Mouse (Mus musculus) embryonic fibroblast, embryonic 13.5 days (primary cell): ENCODE measurements around the gene Stap2. TPM values are rescaled to one million over a fixed set of nuclear protein-coding genes. Genes with fewer than 3 reads are reported as not detected.

Source experiments
- H3K27ac ChIP-seq: 2 replicates; pipeline ENCODE4 v1.5.1; 2012; ENCODE audit warnings: low read length, control low read depth, inconsistent platforms; ENCODE audit not compliant: insufficient read depth
- H3K4me1 ChIP-seq: 2 replicates; pipeline ENCODE4 v1.6.1; 2011; ENCODE audit warnings: low read length; ENCODE audit not compliant: control insufficient read depth, insufficient read depth
- H3K4me3 ChIP-seq: 2 replicates; pipeline ENCODE4 v1.5.1; 2011; ENCODE audit warnings: mild to moderate bottlenecking, control low read depth, low read length; ENCODE audit not compliant: insufficient read depth
- CTCF ChIP-seq: IDR thresholded peaks from 2 replicates; pipeline ENCODE4 v1.5.1; 2011; ENCODE audit warnings: mild to moderate bottlenecking, control low read depth, low read length, moderate library complexity, borderline replicate concordance; ENCODE audit not compliant: insufficient read depth
- POLR2A ChIP-seq: IDR thresholded peaks from 2 replicates; pipeline ENCODE4 v1.6.1; 2011; ENCODE audit warnings: low read depth, mild to moderate bottlenecking, control low read depth, low read length, moderate library complexity
- polyA plus RNA-seq: library from polyadenylated mRNA; stranded (reverse); fragments of >200 nt; gene quantifications from 2 replicates; pipeline ENCODE4 v1.2.4, GENCODE M21; 2011; ENCODE audit warnings: low read depth; ENCODE audit not compliant: missing spikeins, insufficient read length

Stap2 gene
- polyA plus RNA-seq, 1 experiment = 0.35 TPM

DNA sequence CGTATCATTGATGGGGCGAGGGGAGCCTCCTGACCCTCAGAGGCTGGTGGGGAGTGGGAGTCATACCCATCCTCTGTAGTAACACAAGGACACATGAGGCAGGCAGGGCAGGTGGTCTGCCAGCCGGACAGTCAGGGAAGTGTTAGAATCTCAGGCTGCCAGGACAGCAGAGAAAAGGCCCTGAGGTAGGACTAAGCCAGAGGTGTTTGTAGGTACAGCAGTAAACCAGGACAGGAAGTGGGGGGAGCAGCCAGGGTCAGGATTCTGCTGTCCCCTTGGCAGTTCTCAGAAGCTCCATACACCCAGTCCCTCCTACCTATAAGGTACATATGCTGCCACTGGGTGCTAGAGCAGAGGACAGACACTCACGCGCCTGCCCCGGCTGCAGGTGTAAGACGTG is 43.8 kb downstream of the Stap2 start:
- TF ChIP-seq CTCF (no peak), POLR2A (no peak)
- peaks cover 5% of the 10 kb centered on the region; the same call in 1 of the 2 replicates for H3K4me1 ChIP-seq
- no peak overlapping the region for H3K4me3 ChIP-seq
- no peak overlapping the region for H3K27ac ChIP-seq

DNA sequence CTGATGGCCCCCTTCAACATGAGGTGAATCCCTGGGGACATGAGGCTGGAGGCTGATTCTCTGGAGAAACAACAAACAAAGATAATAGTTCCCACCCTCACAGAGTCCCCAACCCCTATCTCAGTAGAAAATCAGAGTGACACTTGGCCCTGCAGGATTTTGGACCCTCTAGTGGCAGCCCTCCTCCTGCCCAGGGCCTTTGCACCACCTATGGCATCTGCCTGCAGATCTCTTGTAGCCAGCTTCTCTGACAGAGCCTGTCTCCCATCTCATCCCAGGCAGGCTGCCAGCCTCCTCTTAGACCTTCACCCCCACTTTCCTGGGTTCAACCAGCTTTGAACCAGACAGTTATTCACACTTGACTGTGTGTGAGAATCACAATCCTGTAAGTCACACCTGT is 44.6 kb downstream of the Stap2 start:
- TF ChIP-seq POLR2A = no peak
- no peak for TF ChIP-seq CTCF
- no peak overlapping the region for H3K27ac ChIP-seq
- H3K4me1 ChIP-seq = peaks cover 5% of the 10 kb centered on the region; the same call in 1 of the 2 replicates
- no peak overlapping the region for H3K4me3 ChIP-seq

DNA sequence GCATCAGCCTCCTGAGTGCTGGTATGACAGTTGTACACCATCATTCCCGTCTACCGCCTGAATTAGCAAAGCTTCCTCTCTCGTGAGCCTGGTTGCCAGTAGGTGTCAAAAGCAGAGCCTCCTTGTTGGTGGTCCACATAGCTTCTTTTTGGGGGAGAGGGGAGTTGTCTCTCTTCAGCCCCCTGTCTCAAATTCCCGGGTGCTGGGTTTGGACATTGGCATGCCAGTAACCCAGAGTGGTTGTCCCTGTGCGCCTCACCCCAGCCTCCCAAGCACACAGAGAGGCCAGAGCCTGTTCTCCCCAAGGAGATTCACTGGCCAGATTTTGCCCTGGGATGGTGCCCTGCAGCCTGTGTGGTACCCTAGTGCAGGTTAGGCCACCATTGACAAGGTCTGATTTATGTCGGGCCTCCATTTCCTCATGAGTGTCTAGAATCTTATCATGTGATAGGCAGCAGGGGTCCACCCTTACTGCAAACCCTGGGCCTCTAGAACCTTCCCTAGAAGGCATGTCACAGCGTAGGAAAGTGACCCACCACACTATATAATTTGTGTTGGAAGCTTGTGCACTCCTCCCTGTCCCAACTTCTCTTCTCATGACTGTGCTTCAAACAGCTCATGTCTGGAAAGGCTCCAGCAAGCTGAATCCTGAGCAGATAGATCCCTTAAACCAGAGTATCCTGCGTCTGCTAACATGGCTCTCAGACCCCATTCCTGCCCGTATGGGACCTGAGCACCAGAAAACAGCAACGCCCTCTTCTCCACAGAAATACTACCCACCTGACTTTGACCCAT is 45.2 kb downstream of the Stap2 start:
- peaks cover 5% of the 10 kb centered on the region; the same call in 1 of the 2 replicates for H3K4me1 ChIP-seq
- H3K27ac ChIP-seq = no peak overlapping the region; the same call in 1 of the 2 replicates
- no peak for TF ChIP-seq POLR2A
- no peak for TF ChIP-seq CTCF
- peak overlapping the region; percentile 44 for H3K4me3 ChIP-seq

DNA sequence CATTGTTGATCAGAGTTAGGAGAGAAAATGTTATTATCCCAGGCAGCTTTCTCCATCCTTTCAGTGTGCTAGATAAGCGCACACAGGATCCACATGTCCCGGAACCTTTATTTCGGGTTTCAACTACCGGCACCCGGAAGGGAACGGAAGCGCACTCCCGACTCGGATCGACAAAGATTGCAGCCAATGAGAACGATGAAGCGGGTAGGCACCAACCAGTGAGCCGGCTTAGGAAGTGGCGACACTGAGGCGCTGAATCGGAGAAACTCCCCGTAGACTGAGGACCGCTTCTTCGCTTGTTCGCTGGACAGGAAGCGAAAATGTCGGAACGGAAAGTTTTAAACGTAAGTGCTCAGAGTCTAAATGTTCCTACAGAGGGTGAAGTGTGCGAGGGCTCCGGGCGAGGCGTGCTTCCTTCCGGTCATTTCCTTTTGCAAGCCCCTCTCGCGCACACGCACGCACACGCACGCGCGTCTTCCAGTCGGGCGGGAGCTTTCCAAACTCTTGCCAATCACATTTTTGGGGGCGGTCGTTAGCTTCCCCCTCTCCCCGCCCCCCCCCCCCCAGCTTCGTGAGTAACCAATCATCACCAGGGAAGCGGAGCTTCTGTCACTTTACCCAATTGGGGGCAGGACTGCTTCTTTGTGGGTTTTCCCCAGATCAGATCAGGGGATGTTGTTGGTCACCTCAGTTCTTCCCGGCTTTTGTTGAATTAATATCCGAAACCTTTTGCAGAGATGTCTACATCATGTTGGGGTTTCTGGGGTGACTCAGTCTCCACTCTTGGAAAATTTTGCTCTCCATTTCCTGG is 46.3 kb downstream of the Stap2 start, which contains the start of gene Yju2:
Gene Yju2, plus strand, starts transcription at position 182 of the 811 bp plus-strand sequence.
- Histone ChIP-seq H3K4me1 (peaks cover 5% of the 10 kb centered on the region; the same call in 1 of the 2 replicates), H3K27ac (peak within 1 kb of the TSS; percentile 92), H3K4me3 (peak within 1 kb of the TSS; percentile 58)
- no peak for TF ChIP-seq CTCF
- peak; percentile 63 for TF ChIP-seq POLR2A

DNA sequence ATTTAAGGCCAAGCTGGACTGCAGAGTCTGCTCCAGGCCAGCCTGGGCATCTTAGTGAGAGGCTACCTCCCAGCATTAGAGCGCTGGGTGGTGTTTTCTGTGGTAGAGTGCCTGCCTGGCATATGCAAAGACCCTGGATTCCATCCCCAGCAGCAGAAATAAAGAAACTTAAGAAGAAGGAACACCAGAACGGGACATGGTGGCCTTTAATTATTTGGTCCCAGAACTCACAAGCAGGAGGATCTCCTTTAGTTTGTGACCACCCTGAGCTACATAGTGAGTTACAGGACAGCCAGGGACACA is 46.8 kb downstream of the Stap2 start:
- TF ChIP-seq CTCF = no peak
- TF ChIP-seq POLR2A = no peak; the same call in 1 of the 2 replicates
- H3K27ac ChIP-seq = no peak overlapping the region
- peak overlapping the region; percentile 49 for H3K4me3 ChIP-seq
- peaks cover 5% of the 10 kb centered on the region; the same call in 1 of the 2 replicates for H3K4me1 ChIP-seq

DNA sequence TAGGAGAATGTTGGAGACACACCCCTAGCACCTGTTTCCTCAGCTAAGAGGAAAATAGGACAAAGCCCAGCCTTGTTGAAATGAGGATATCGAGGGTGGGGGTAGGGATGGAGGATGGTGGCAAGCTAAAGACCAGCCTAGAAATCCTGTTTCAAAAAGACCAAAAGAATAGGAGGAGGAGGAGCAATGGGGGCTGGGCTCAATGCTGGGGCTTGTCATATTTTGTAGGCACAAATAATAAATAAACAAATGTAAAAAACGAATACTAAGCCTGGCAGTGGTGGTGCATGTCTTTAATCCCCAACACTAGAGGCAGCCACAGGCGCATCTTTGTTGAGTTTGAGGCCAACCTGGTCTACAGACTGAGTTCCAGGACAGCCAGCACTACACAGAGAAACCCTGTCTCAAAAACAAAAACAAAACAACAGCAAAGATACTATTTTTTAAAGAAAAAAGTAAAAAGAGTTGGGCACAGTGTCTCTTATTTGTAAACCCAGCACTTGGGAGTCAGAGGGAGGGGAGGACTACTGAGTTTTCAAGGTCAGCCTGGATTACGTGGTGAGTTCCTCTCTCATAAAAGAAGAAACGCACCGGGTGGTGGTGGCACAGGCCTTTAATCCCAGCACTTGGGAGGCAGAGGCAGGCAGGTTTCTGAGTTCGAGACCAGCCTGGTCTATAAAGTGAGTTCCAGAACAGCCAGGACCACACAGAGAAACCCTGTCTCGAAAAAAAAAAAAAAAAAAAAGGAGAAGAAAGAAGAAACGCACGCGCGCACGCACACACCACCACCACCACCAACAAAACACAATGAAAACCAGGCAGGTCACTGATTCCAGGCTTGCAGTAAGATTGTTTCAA is 47.4 kb downstream of the Stap2 start:
- TF ChIP-seq POLR2A (no peak), CTCF (no peak)

DNA sequence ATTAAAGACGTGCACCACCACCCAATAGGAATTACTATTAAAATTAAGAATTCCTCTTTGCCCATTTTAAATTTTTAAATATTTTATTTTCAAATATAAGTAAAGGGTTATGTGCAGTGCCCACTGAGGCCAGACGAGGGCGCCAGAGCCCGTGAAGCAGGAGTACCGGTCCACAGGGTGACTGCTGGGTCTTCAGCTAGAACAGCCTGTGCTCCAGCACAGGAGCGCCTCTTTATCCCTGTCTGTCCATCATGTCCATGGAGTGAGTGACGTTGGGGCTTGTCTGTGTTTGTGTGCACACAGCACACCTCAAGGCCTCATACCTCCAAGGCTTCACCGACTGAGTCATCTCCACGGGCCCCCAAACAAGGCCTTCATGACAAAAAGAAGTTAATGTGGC is 48.2 kb downstream of the Stap2 start:
- Histone ChIP-seq H3K27ac (no peak overlapping the region), H3K4me1 (peaks cover 5% of the 10 kb centered on the region; the same call in 1 of the 2 replicates), H3K4me3 (no peak overlapping the region)
- peak; percentile 85 for TF ChIP-seq CTCF
- peak; percentile 21; the same call in 1 of the 2 replicates for TF ChIP-seq POLR2A

More for the DNA sequence above, 47.4 kb downstream of the Stap2 start:
- Histone ChIP-seq H3K4me1 (peaks cover 5% of the 10 kb centered on the region; the same call in 1 of the 2 replicates), H3K4me3 (peak overlapping the region; percentile 49), H3K27ac (no peak overlapping the region)

DNA sequence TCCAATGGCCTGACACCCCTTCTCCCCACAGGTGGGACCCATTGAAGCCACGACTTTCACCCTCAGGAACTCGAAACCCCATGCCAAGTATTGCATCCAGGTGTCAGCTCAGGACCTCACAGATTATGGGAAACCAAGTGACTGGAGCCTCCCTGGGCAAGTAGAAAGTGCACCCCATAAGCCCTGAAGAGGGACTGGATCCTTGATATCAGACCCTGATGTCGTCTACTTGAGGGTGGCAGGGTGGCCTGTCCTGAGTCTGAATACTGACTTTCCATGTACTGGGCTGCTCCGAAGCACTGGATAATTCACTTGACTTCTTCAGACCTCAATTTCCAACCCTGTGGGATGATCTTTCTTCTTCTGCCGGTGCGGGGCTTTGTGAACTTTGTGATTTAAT is 48.8 kb downstream of the Stap2 start:
- Histone ChIP-seq H3K4me1 (peaks cover 5% of the 10 kb centered on the region; the same call in 1 of the 2 replicates), H3K27ac (no peak overlapping the region), H3K4me3 (no peak overlapping the region)
- no peak for TF ChIP-seq CTCF
- no peak for TF ChIP-seq POLR2A

DNA sequence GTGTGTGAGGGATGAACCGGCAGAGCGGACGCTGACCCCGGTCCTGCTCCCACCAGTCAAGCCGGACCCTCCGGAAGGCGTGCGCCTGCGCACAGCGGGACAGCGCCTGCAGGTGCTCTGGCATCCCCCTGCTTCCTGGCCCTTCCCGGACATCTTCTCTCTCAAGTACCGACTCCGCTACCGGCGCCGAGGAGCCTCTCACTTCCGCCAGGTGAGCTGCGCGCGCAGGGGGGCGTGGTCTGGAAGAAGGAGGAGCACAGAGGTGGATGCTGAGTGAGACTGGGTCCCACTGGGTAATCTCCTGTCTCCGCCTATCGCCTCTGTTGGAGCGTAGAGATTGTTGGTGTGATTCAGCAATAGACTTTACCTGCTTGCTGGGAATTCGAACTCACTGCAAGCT is 49.3 kb downstream of the Stap2 start:
- Histone ChIP-seq H3K4me3 (peak overlapping the region; percentile 30), H3K4me1 (peaks cover 5% of the 10 kb centered on the region; the same call in 1 of the 2 replicates), H3K27ac (no peak overlapping the region)
- TF ChIP-seq CTCF = no peak
- no peak for TF ChIP-seq POLR2A
